Mouse (Mus musculus) embryonic facial prominence, embryonic 13.5 days (tissue): Measurements from ENCODE around the gene Olfr1471. TPM values are rescaled to one million over a fixed set of nuclear protein-coding genes. Genes with fewer than 3 reads are reported as not detected.
"Not testable (repeated sequence)": the region's sequence is repeated elsewhere in the genome, so short reads cannot be mapped to it uniquely, and the experiment has no call there.

Experiments used
- ATAC-seq: fragments of 200-750 bp; cut with Nextera tagmentation; 2 replicates; pipeline ENCODE4 v1.8.0; 2017; ENCODE audit warnings: low read depth; ENCODE audit not compliant: insufficient number of reproducible peaks, insufficient read depth, low FRiP score, low TSS enrichment
- H3K27ac ChIP-seq: fragments of 300-500 bp; sonication (generic); 2 replicates; pipeline ENCODE4 v1.5.1; 2015; ENCODE audit warnings: moderate library complexity, mild to moderate bottlenecking, inconsistent platforms
- H3K27me3 ChIP-seq: fragments of 300-500 bp; sonication (generic); 2 replicates; pipeline ENCODE4 v1.6.1; 2015; ENCODE audit warnings: mild to moderate bottlenecking, inconsistent platforms
- H3K36me3 ChIP-seq: fragments of 300-500 bp; sonication (generic); 2 replicates; pipeline ENCODE4 v1.6.1; 2015; ENCODE audit warnings: mild to moderate bottlenecking, inconsistent platforms
- H3K4me1 ChIP-seq: fragments of 300-500 bp; sonication (generic); 2 replicates; pipeline ENCODE4 v1.6.1; 2015; ENCODE audit warnings: inconsistent platforms
- H3K4me2 ChIP-seq: fragments of 300-500 bp; sonication (generic); 2 replicates; pipeline ENCODE4 v1.6.1; 2015; ENCODE audit warnings: moderate library complexity, mild to moderate bottlenecking, inconsistent platforms
- H3K4me3 ChIP-seq: fragments of 300-500 bp; sonication (generic); 2 replicates; pipeline ENCODE4 v1.5.1; 2015; ENCODE audit warnings: mild to moderate bottlenecking, inconsistent platforms
- H3K9ac ChIP-seq: fragments of 300-500 bp; sonication (generic); 2 replicates; pipeline ENCODE4 v1.6.1; 2015; ENCODE audit warnings: mild to moderate bottlenecking, inconsistent platforms
- H3K9me3 ChIP-seq: fragments of 300-500 bp; sonication (generic); 2 replicates; pipeline ENCODE4 v1.6.1; 2016; ENCODE audit warnings: inconsistent platforms
- WGBS: fragments of 180-500 bp; shearing (Covaris S2); methylation state at CpG from one replicate; pipeline ENCODE4 v1.1.7; 2015; ENCODE audit warnings: mixed read lengths; 5-methylcytosine and 5-hydroxymethylcytosine counted together
- polyA plus RNA-seq: library from polyadenylated mRNA; unstranded; fragments of >200 nt; fragmentation: Nextera tagmentation; extraction: Ambion mirVana; gene quantifications from 2 replicates; pipeline ENCODE4 v1.2.1, GENCODE M21; 2015

Gene Olfr1471
- polyA plus RNA-seq = not detected in 2 replicates

GRCm38 (mm10) chr19:13443109-13443508 is at the start of gene Olfr1471:
TSS of gene Olfr1471 (plus strand) at chr19:13443409.
- H3K4me2 ChIP-seq, H3K27ac ChIP-seq, H3K27me3 ChIP-seq, H3K4me1 ChIP-seq, ATAC-seq, H3K4me3 ChIP-seq, H3K36me3 ChIP-seq, H3K9me3 ChIP-seq, H3K9ac ChIP-seq: not testable (repeated sequence)
- WGBS = 64% methylated on average over 2 of the region's 2 CpGs

- Histone ChIP-seq H3K9me3 (no peaks in the 10 kb centered on the region), H3K4me3 (no peak within 1 kb of the TSS), H3K9ac (no peak within 1 kb of the TSS), H3K27ac (no peak within 1 kb of the TSS), H3K4me1 (no peaks in the 10 kb centered on the region), H3K27me3 (no peaks in the 10 kb centered on the region), H3K4me2 (no peak within 1 kb of the TSS), H3K36me3 (no peaks in the 10 kb centered on the region)
- ATAC-seq = no peak
- 75% methylated on average over 2 of the region's 2 CpGs for WGBS
Observed at GRCm38 (mm10) chr19:13407549-13407948, 35.7 kb upstream of the Olfr1471 start, which contains the start of gene Olfr1469. TSS of gene Olfr1469 (plus strand) at chr19:13407849.

GRCm38 (mm10) chr19:13455986-13456385 is 12.8 kb downstream of the Olfr1471 start, which contains the start of gene Olfr1472:
TSS of gene Olfr1472 (minus strand) at chr19:13456086.
- no peaks in the 10 kb centered on the region; the same call in 1 of the 2 replicates for H3K9me3 ChIP-seq
- ATAC-seq = no peak
- 74% methylated on average over 1 of the region's 1 CpGs for WGBS
- H3K4me2 ChIP-seq = no peak within 1 kb of the TSS
- no peak within 1 kb of the TSS for H3K27ac ChIP-seq
- no peaks in the 10 kb centered on the region for H3K27me3 ChIP-seq
- H3K4me1 ChIP-seq = no peaks in the 10 kb centered on the region
- H3K36me3 ChIP-seq = no peaks in the 10 kb centered on the region
- no peak within 1 kb of the TSS for H3K4me3 ChIP-seq
- H3K9ac ChIP-seq = no peak within 1 kb of the TSS

DNA sequence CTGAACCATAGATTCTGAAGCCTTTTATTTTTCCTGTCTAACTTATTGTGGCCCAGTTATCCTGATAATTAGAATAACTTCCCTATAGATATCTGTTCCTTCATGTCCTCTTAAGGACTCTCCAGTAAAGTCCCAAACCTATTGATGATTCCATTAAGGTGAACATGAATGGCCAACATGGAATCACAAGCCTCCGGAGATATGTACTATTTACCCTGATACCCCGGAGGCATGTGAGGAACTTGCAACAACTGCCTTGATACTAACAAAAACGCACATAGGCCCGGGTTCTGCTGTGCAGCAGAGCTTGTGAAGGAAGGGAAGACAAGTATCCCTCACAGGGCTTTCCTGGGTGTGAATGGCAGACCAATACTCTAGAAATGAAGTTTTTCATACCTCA is 26.1 kb downstream of the Olfr1471 start, which contains the start of gene Olfr1474:
TSS of gene Olfr1474 (plus strand) at position 301 of the 400 bp plus-strand sequence.
- not testable (repeated sequence) for H3K27ac ChIP-seq, H3K4me1 ChIP-seq, H3K4me2 ChIP-seq, H3K9me3 ChIP-seq, H3K36me3 ChIP-seq, ATAC-seq, H3K27me3 ChIP-seq, H3K4me3 ChIP-seq, H3K9ac ChIP-seq
- 79% methylated on average over 4 of the region's 4 CpGs for WGBS

- no peak within 1 kb of the TSS for H3K4me2 ChIP-seq
- no peaks in the 10 kb centered on the region for H3K27me3 ChIP-seq
- no peaks in the 10 kb centered on the region for H3K4me1 ChIP-seq
- no peaks in the 10 kb centered on the region for H3K36me3 ChIP-seq
- H3K9ac ChIP-seq = no peak within 1 kb of the TSS
- no peak within 1 kb of the TSS for H3K4me3 ChIP-seq
- H3K27ac ChIP-seq = no peak within 1 kb of the TSS
- no peak for ATAC-seq
- H3K9me3 ChIP-seq = no peaks in the 10 kb centered on the region
Observed at GRCm38 (mm10) chr19:13480096-13480495, 36.9 kb downstream of the Olfr1471 start, which contains the start of gene Olfr1475. TSS of gene Olfr1475 (minus strand) at chr19:13480196.

DNA sequence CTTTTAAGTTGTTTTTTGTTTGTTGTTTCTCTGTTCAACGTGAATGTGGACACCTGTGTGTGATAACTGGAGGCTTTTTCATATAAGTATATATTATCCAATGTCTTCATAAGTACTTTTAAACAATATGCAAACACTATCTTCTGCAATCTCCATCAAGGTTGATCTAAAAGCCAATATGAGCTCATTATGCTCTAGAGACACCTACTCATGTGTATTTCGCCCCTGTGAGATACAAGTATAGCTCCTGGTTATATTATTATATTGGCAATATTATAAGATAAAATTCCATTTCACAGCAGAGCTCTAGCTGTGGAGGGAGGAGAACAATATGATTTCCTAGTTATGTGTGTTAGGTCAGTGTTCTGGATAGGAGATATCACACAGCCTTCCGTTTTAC is 57.0 kb downstream of the Olfr1471 start, which contains the start of gene Olfr1477:
TSS of gene Olfr1477 (plus strand) at position 301 of the 400 bp plus-strand sequence.
- WGBS = 71% methylated on average over 3 of the region's 3 CpGs

More for the DNA sequence above, 57.0 kb downstream of the Olfr1471 start, which contains the start of gene Olfr1477:
- H3K27ac ChIP-seq = no peak within 1 kb of the TSS
- no peak within 1 kb of the TSS for H3K9ac ChIP-seq
- no peak within 1 kb of the TSS for H3K4me3 ChIP-seq
- H3K9me3 ChIP-seq = no peaks in the 10 kb centered on the region; the same call in 1 of the 2 replicates
- no peak within 1 kb of the TSS for H3K4me2 ChIP-seq
- H3K27me3 ChIP-seq = no peaks in the 10 kb centered on the region
- no peaks in the 10 kb centered on the region for H3K4me1 ChIP-seq
- no peak for ATAC-seq
- no peaks in the 10 kb centered on the region for H3K36me3 ChIP-seq

Other genes starting within 250 kb of the Olfr1471 start
- not detected in 2 replicates for gene Olfr1463, start 212.1 kb upstream of the Olfr1471 start, polyA plus RNA-seq
- gene Olfr1465, start 127.9 kb upstream of the Olfr1471 start, polyA plus RNA-seq = not detected in 2 replicates
- gene Olfr1466, start 104.5 kb upstream of the Olfr1471 start, polyA plus RNA-seq = not detected in 2 replicates
- not detected in 2 replicates for gene Olfr1467, start 81.2 kb upstream of the Olfr1471 start, polyA plus RNA-seq
- not detected in 2 replicates for gene Olfr1469, start 35.6 kb upstream of the Olfr1471 start, polyA plus RNA-seq
- not detected in 2 replicates for gene Olfr1472, start 12.7 kb downstream of the Olfr1471 start, polyA plus RNA-seq
- gene Olfr1474, start 26.2 kb downstream of the Olfr1471 start, polyA plus RNA-seq = not detected in 2 replicates
- gene Olfr1475, start 36.8 kb downstream of the Olfr1471 start, polyA plus RNA-seq = not detected in 2 replicates
- gene Olfr1477, start 57.1 kb downstream of the Olfr1471 start, polyA plus RNA-seq = not detected in 2 replicates
- not detected in 2 replicates for gene Olfr1480, start 84.5 kb downstream of the Olfr1471 start, polyA plus RNA-seq
- not detected in 2 replicates for gene Olfr1484, start 140.1 kb downstream of the Olfr1471 start, polyA plus RNA-seq
- not detected in 2 replicates for gene Olfr1487, start 174.0 kb downstream of the Olfr1471 start, polyA plus RNA-seq
- gene Olfr1489, start 188.2 kb downstream of the Olfr1471 start, polyA plus RNA-seq = not detected in 2 replicates
- not detected in 2 replicates for gene Olfr1490, start 207.7 kb downstream of the Olfr1471 start, polyA plus RNA-seq